Mouse (Mus musculus): ENCODE results near the gene Apom. TPM values are rescaled to one million over a fixed set of nuclear protein-coding genes. Genes with fewer than 3 reads are reported as not detected.
A peak's percentile ranks its signal among the peaks of the same experiment; 100 is the strongest.

Gene Apom
- polyA plus RNA-seq, 1 experiment = 0.55 TPM

DNA sequence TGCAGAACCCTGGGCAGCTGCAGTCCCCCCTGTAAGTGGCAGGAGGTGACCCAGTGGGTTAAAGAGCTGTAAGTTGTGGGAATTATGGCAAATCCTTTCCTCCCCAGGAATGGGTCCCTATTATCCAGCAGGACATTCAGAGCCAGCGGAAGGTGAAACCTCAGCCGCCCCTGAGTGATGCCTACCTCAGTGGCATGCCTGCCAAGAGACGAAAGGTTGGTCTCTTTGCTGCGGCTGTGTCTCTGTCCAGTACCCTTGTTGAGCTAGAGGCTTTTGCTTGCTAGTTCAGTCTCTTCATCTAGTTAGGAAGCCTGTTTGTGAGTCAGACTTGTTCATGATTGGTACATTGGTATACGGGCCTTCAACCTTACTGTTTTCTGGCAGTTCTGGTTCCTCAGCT, 14.3 kb upstream of the Apom start:
- Histone ChIP-seq H3K36me3 (ENCODE audit: control insufficient read depth, insufficient read depth, low read length) (peaks cover 91% of the 10 kb centered on the region), H3K27ac (ENCODE audit: control insufficient read depth, insufficient read depth, low read length) (no peak overlapping the region), H3K4me3 (ENCODE audit: control insufficient read depth, insufficient read depth, low read length) (no peak overlapping the region), H3K4me1 (replicated peaks; ENCODE audit: control insufficient read depth, insufficient read depth, low read length) (no peaks in the 10 kb centered on the region), H3K27me3 (ENCODE audit: control insufficient read depth, insufficient read depth, low read length) (no peaks in the 10 kb centered on the region)
- no peak for TF ChIP-seq CTCF (IDR thresholded peaks at IDR 0.05; ENCODE audit: borderline replicate concordance, control insufficient read depth, extremely low read depth, insufficient read depth, low read length, poor library complexity)
- 92% methylated on average over 5 of the region's 5 CpGs for WGBS
- no peak for DNase-seq

DNA sequence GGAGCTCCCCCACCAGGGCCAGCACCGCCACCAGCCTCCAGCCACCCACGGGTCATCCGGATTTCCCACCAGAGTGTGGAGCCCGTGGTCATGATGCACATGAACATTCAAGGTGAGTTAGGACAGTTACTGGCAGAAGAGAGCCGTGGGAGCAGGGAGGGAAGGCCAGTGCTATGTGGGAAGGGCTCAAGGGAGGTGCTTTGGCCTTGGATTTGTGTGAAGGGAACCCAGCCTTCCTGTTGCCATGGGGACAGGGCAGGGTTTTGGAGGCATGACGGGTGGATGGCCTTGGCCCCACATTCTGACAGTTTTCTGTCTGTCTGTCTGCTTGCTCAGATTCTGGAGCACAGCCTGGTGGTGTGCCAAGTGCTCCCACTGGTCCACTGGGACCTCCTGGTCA, 10.1 kb upstream of the Apom start:
- H3K4me3 ChIP-seq (ENCODE audit: control insufficient read depth, insufficient read depth, low read length) = no peak overlapping the region
- WGBS = 95% methylated on average over 6 of the region's 6 CpGs
- no peak for DNase-seq

DNA sequence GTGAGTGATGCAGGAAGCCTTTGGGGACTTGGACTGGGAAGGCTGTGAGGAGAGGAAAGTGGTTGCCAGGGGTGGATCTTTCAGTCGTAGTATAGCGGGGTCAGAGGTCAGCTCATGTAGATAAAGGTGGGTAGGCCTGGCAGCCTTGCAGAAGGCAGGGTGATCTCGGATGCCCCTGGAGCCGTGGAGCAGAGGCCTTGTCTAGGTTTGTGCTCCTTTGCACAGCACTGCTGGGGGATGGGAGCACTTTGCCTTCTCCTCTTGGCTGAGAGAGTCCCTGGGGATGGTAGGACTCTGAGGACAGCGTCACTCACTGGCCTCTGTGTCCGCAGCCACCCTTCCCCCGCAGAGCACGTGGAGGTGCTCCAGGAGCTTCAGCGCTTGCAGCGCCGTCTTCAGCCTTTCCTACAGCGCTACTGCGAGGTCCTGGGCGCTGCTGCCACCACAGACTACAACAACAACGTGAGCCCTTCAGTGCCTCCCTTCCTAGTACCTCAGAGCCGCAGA, 8.7 kb upstream of the Apom start:
- H3K4me1 ChIP-seq (replicated peaks; ENCODE audit: control insufficient read depth, insufficient read depth, low read length) = peaks cover 2% of the 10 kb centered on the region
- TF ChIP-seq CTCF (IDR thresholded peaks at IDR 0.05; ENCODE audit: borderline replicate concordance, control insufficient read depth, extremely low read depth, insufficient read depth, low read length, poor library complexity) (no peak), POLR2A (IDR thresholded peaks at IDR 0.05; ENCODE audit: control insufficient read depth, extremely low read depth, insufficient read depth, low read length, poor library complexity) (no peak)
- H3K27ac ChIP-seq (ENCODE audit: control insufficient read depth, insufficient read depth, low read length) = no peak overlapping the region
- 93% methylated on average over 16 of the region's 16 CpGs for WGBS
- H3K36me3 ChIP-seq (ENCODE audit: control insufficient read depth, insufficient read depth, low read length) = peaks cover 71% of the 10 kb centered on the region
- DNase-seq = no peak
- H3K27me3 ChIP-seq (ENCODE audit: control insufficient read depth, insufficient read depth, low read length) = no peaks in the 10 kb centered on the region
- H3K4me3 ChIP-seq (ENCODE audit: control insufficient read depth, insufficient read depth, low read length) = no peak overlapping the region

More for the DNA sequence above, 10.1 kb upstream of the Apom start:
- Histone ChIP-seq H3K36me3 (ENCODE audit: control insufficient read depth, insufficient read depth, low read length) (peaks cover 85% of the 10 kb centered on the region), H3K27ac (ENCODE audit: control insufficient read depth, insufficient read depth, low read length) (no peak overlapping the region), H3K4me1 (replicated peaks; ENCODE audit: control insufficient read depth, insufficient read depth, low read length) (no peaks in the 10 kb centered on the region), H3K27me3 (ENCODE audit: control insufficient read depth, insufficient read depth, low read length) (no peaks in the 10 kb centered on the region)
- TF ChIP-seq POLR2A (IDR thresholded peaks at IDR 0.05; ENCODE audit: control insufficient read depth, extremely low read depth, insufficient read depth, low read length, poor library complexity) (no peak), CTCF (IDR thresholded peaks at IDR 0.05; ENCODE audit: borderline replicate concordance, control insufficient read depth, extremely low read depth, insufficient read depth, low read length, poor library complexity) (no peak)

DNA sequence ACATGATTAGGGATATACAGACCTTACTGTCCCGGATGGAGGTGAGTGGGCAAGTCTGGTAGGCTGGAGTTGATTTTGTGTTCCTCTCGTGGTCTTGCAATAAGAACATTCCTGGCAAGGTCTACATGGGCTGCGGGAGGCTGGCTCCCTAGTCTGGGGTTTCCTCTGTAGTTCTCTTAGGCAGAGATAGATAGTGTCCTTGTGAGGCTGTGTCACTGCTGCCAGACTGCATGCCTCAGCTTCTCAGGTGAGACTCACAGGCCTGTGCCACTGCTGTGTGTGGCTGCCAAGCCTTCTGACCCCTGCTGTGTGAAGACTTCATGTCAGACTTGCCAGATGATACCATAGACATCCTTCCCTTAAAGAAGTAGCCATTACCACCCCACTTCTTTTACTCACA, 7.4 kb upstream of the Apom start:
- H3K27me3 ChIP-seq (ENCODE audit: control insufficient read depth, insufficient read depth, low read length) = no peaks in the 10 kb centered on the region
- no peak for DNase-seq
- WGBS = 98% methylated on average over 3 of the region's 3 CpGs
- H3K27ac ChIP-seq (ENCODE audit: control insufficient read depth, insufficient read depth, low read length) = no peak overlapping the region
- H3K4me1 ChIP-seq (replicated peaks; ENCODE audit: control insufficient read depth, insufficient read depth, low read length) = peaks cover 4% of the 10 kb centered on the region
- TF ChIP-seq CTCF (IDR thresholded peaks at IDR 0.05; ENCODE audit: borderline replicate concordance, control insufficient read depth, extremely low read depth, insufficient read depth, low read length, poor library complexity) = no peak
- no peak for TF ChIP-seq POLR2A (IDR thresholded peaks at IDR 0.05; ENCODE audit: control insufficient read depth, extremely low read depth, insufficient read depth, low read length, poor library complexity)
- peaks cover 58% of the 10 kb centered on the region for H3K36me3 ChIP-seq (ENCODE audit: control insufficient read depth, insufficient read depth, low read length)
- no peak overlapping the region for H3K4me3 ChIP-seq (ENCODE audit: control insufficient read depth, insufficient read depth, low read length)

DNA sequence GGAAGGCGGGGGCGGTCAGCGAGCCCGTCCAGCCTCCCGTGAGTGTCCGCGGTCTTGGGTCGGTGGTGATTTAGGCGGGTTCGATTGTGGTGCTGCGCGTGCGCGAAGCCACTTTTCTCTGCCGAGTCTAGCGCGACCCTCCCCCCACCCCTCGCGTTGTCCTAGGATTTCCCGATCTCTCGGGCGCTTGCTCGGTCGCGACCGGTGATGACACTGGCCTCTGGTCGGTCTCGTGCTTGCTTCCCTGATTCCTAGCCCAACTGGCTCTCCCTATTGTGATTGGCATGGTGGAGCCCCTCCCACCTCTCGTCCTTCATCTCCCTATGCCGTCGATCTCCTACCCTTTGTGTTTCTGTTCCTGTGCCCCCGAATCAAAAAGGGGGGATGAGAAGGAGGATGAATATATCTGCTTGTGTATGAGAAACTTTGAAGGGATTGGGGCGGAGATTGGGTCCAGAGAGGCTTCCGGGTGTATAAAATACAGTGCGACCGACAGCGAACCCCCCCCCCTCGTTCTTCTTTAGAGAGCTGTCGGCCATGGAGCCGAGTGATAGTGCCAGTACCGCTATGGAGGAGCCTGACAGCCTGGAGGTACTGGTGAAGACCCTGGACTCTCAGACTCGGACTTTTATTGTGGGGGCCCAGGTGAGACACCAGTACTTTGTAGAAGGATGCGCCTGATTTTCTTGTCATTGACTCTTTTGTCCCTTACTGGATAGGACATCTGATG, 3.9 kb upstream of the Apom start:
- WGBS = under 1% methylated on average over 43 of the region's 43 CpGs
- Histone ChIP-seq H3K27ac (ENCODE audit: control insufficient read depth, insufficient read depth, low read length) (no peak overlapping the region), H3K4me1 (replicated peaks; ENCODE audit: control insufficient read depth, insufficient read depth, low read length) (peaks cover 4% of the 10 kb centered on the region), H3K4me3 (ENCODE audit: control insufficient read depth, insufficient read depth, low read length) (peak overlapping the region; percentile 60), H3K36me3 (ENCODE audit: control insufficient read depth, insufficient read depth, low read length) (peaks cover 23% of the 10 kb centered on the region), H3K27me3 (ENCODE audit: control insufficient read depth, insufficient read depth, low read length) (no peaks in the 10 kb centered on the region)
- no peak for DNase-seq
- TF ChIP-seq CTCF (IDR thresholded peaks at IDR 0.05; ENCODE audit: borderline replicate concordance, control insufficient read depth, extremely low read depth, insufficient read depth, low read length, poor library complexity) (0 out of 2 replicates have a peak, but pooled peaks have one; percentile 4), POLR2A (IDR thresholded peaks at IDR 0.05; ENCODE audit: control insufficient read depth, extremely low read depth, insufficient read depth, low read length, poor library complexity) (no peak)

DNA sequence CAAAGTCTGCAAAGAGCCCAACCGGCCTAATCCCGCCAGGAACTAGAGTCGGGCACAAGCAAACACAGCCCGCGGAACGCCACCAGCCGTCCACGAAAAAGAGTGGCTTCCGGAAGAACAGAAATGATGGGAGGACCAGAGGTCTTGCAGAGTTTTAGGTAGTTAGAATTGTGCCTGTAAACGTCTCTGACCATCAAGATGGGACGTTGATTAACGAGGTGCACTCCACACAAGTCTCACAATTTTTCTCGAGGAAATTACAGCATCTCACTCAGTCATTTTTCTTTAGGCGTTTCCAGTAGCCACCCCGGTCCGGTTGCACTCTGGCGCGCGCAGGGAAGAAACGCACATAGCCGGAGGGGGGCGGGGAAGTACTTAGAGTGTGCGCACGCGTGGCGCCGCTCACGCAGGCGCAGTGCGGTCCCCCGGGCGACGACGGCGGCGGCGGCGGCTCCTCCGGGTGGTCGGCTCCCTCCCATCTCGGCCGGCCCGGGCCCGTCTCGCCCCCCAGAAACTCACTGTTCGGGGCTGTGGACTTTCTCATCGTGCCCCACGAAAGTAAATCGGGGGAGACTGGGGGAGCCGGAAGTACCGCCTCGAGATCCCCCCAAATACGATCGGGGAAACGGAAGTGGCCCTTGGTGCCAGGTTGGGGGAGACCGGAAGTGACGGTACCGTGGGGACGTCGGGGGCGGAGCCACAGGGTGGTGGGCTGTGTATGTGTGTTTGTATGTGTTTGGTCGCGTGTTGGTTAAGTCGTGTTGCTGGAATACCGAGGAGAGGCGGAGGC, 3.1 kb upstream of the Apom start, which contains the start of gene Bag6:
Gene Bag6 (plus strand): TSS at position 378 of the 790 bp plus-strand sequence.
- Histone ChIP-seq H3K36me3 (ENCODE audit: control insufficient read depth, insufficient read depth, low read length) (peaks cover 16% of the 10 kb centered on the region), H3K27ac (ENCODE audit: control insufficient read depth, insufficient read depth, low read length) (peak within 1 kb of the TSS; percentile 73), H3K4me3 (ENCODE audit: control insufficient read depth, insufficient read depth, low read length) (peak within 1 kb of the TSS; percentile 60), H3K27me3 (ENCODE audit: control insufficient read depth, insufficient read depth, low read length) (no peaks in the 10 kb centered on the region), H3K4me1 (replicated peaks; ENCODE audit: control insufficient read depth, insufficient read depth, low read length) (peaks cover 4% of the 10 kb centered on the region)
- WGBS = under 1% methylated on average over 66 of the region's 66 CpGs
- DNase-seq = peak; percentile 93
- TF ChIP-seq POLR2A (IDR thresholded peaks at IDR 0.05; ENCODE audit: control insufficient read depth, extremely low read depth, insufficient read depth, low read length, poor library complexity) = peak; percentile 74; the same call in 1 of the 2 replicates
- 0 out of 2 replicates have a peak, but pooled peaks have one; percentile 5 for TF ChIP-seq CTCF (IDR thresholded peaks at IDR 0.05; ENCODE audit: borderline replicate concordance, control insufficient read depth, extremely low read depth, insufficient read depth, low read length, poor library complexity)
